In genomic region chr10:29824939-29825658, GRCm38 (mm10) we compare ENCODE assay signal across 27 mouse cellular contexts.
DNase-seq lines count a peak whose midpoint lies in the region; ATAC-seq and TF ChIP-seq lines count a peak whose summit lies in the region.
"Had no signal": no experiment of that assay in that cellular context is flagged by ENCODE, and none has a peak within 500 bp of the region (broad histone marks: within the 10 kb centered on the region; RNA-seq: fewer than 3 reads in every experiment).

No protein-coding gene starts in this region.

- no peaks in the 10 kb centered on the region for H3K36me3 ChIP-seq in lung, embryonic 16.5 days (ENCODE audit: control insufficient read depth, insufficient read depth, low read length)
- H3K36me3 ChIP-seq in forebrain, postnatal 0 days (ENCODE audit: insufficient read depth) = no peaks in the 10 kb centered on the region
- H3K36me3 ChIP-seq: embryonic facial prominence, embryonic 15.5 days; heart, embryonic 13.5 days; hindbrain, embryonic 12.5 days; kidney, embryonic 15.5 days; limb, embryonic 15.5 days; midbrain, embryonic 13.5 days; neural tube, embryonic 12.5 days had no signal

- no peaks in the 10 kb centered on the region for H3K27me3 ChIP-seq in lung, embryonic 16.5 days (ENCODE audit: control insufficient read depth, insufficient read depth, low read depth, low read length)
- H3K27me3 ChIP-seq in forebrain, postnatal 0 days (ENCODE audit: insufficient read depth, low read length) = no peaks in the 10 kb centered on the region
- H3K27me3 ChIP-seq: embryonic facial prominence, embryonic 15.5 days; heart, embryonic 13.5 days; hindbrain, embryonic 12.5 days; kidney, embryonic 15.5 days; limb, embryonic 15.5 days; midbrain, embryonic 13.5 days; neural tube, embryonic 12.5 days had no signal

- no peak for DNase-seq in frontal cortex, postnatal 25 days (ENCODE audit: low spot score in 2 of 2)
- DNase-seq in lung, adult 2 months = no peak
- peak; percentile 82 for DNase-seq in brain, embryonic 14.5 days (ENCODE audit: low read depth)
- peak; percentile 63 for DNase-seq in forebrain, postnatal 0 days
- DNase-seq in cerebellum, postnatal 4 days (ENCODE audit: low spot score in 2 of 2) = no peak
- no peak for DNase-seq in adipocyte (ENCODE audit: low spot score)
- DNase-seq: adrenal gland, postnatal 14 days; cerebellum, adult 11 months; cerebellum, postnatal 10 days; gastrocnemius, postnatal 36 days; heart, adult 2 months; heart, postnatal 14 days; kidney, adult 11 months; kidney, postnatal 4 days; lung, postnatal 10 days; thymus, postnatal 14 days had no signal

- H3K9ac ChIP-seq in lung, embryonic 16.5 days (ENCODE audit: low read length) = no peak overlapping the region
- no peak overlapping the region for H3K9ac ChIP-seq in forebrain, postnatal 0 days
- H3K9ac ChIP-seq: embryonic facial prominence, embryonic 15.5 days; heart, embryonic 13.5 days; hindbrain, embryonic 12.5 days; kidney, embryonic 15.5 days; limb, embryonic 15.5 days; liver, embryonic 14.5 days; midbrain, embryonic 13.5 days; neural tube, embryonic 12.5 days had no signal

- no peak overlapping the region for H3K4me2 ChIP-seq in lung, embryonic 16.5 days (ENCODE audit: low read depth, low read length)
- no peak overlapping the region for H3K4me2 ChIP-seq in forebrain, postnatal 0 days (ENCODE audit: low read depth)
- H3K4me2 ChIP-seq: embryonic facial prominence, embryonic 15.5 days; heart, embryonic 13.5 days; hindbrain, embryonic 12.5 days; kidney, embryonic 15.5 days; limb, embryonic 15.5 days; midbrain, embryonic 13.5 days; neural tube, embryonic 12.5 days had no signal

- peak; percentile 20; the same call in 1 of the 2 replicates for ATAC-seq in frontal cortex, adult (ENCODE audit: low TSS enrichment)
- peak; percentile 34; the same call in 1 of the 2 replicates for ATAC-seq in lung, embryonic 16.5 days (ENCODE audit: low read depth)
- ATAC-seq in forebrain, postnatal 0 days = peak; percentile 39; the same call in 1 of the 2 replicates
- ATAC-seq: activated CD4-positive, CD25-positive, alpha-beta regulatory T cell, adult 4 months; midbrain, embryonic 13.5 days had no signal

- no peaks in the 10 kb centered on the region; the same call in 1 of the 2 replicates for H3K4me1 ChIP-seq in lung, embryonic 16.5 days (replicated peaks; ENCODE audit: control insufficient read depth, insufficient read depth, low read length)
- no peaks in the 10 kb centered on the region for H3K4me1 ChIP-seq in lung, adult 2 months (ENCODE audit: control insufficient read depth, insufficient read depth, low read length)
- 0 out of 2 replicates have a peak, but pooled peaks cover 4% of the 10 kb centered on the region for H3K4me1 ChIP-seq in forebrain, postnatal 0 days (ENCODE audit: insufficient read depth)
- H3K4me1 ChIP-seq: embryonic facial prominence, embryonic 15.5 days; heart, embryonic 13.5 days; hindbrain, embryonic 12.5 days; kidney, embryonic 15.5 days; limb, embryonic 15.5 days; midbrain, embryonic 13.5 days; neural tube, embryonic 12.5 days had no signal

- no peak for TF ChIP-seq POLR2A in lung, adult 2 months (IDR thresholded peaks at IDR 0.05; ENCODE audit: borderline replicate concordance, extremely low read depth, low read depth, low read length)
- TF ChIP-seq POLR2A in brain, embryonic 14.5 days (IDR thresholded peaks at IDR 0.05; ENCODE audit: borderline replicate concordance, extremely low read depth, insufficient read depth, insufficient read length, poor library complexity, severe bottlenecking) = no peak

- H3K4me3 ChIP-seq in lung, embryonic 16.5 days (ENCODE audit: low read length) = no peak overlapping the region
- H3K4me3 ChIP-seq in lung, adult 2 months (replicated peaks; ENCODE audit: extremely low read depth, low read depth, low read length) = no peak overlapping the region
- H3K4me3 ChIP-seq in forebrain, postnatal 0 days (ENCODE audit: low read depth, low read length) = no peak overlapping the region
- H3K4me3 ChIP-seq: embryonic facial prominence, embryonic 15.5 days; heart, adult 2 months; heart, embryonic 13.5 days; hindbrain, embryonic 12.5 days; kidney, embryonic 15.5 days; limb, embryonic 15.5 days; midbrain, embryonic 13.5 days; neural tube, embryonic 12.5 days had no signal

- no peak for TF ChIP-seq CTCF in lung, adult 2 months (IDR thresholded peaks at IDR 0.05; ENCODE audit: insufficient read depth, low read length)
- no peak for TF ChIP-seq CTCF in brain, embryonic 14.5 days (IDR thresholded peaks at IDR 0.05; ENCODE audit: borderline replicate concordance, extremely low read depth, insufficient read depth, insufficient read length)
- TF ChIP-seq CTCF in forebrain, postnatal 0 days (IDR thresholded peaks at IDR 0.05; ENCODE audit: low read depth) = no peak

- H3K9me3 ChIP-seq in lung, embryonic 16.5 days (ENCODE audit: control insufficient read depth, low read length) = no peaks in the 10 kb centered on the region
- H3K9me3 ChIP-seq in forebrain, postnatal 0 days (ENCODE audit: low read length) = no peaks in the 10 kb centered on the region
- H3K9me3 ChIP-seq: embryonic facial prominence, embryonic 15.5 days; heart, embryonic 13.5 days; hindbrain, embryonic 12.5 days; kidney, embryonic 15.5 days; limb, embryonic 15.5 days; midbrain, embryonic 13.5 days; neural tube, embryonic 12.5 days had no signal

- WGBS in lung, embryonic 16.5 days = 41% methylated on average over 5 of the region's 5 CpGs
- 67% methylated on average over 5 of the region's 5 CpGs for WGBS in lung, adult 2 months
- 51% methylated on average over 5 of the region's 5 CpGs for WGBS in forebrain, postnatal 0 days

- no peak overlapping the region for H3K27ac ChIP-seq in lung, embryonic 16.5 days (ENCODE audit: low read length)
- H3K27ac ChIP-seq in forebrain, postnatal 0 days (ENCODE audit: low read depth, low read length) = 0 out of 2 replicates have a peak overlapping the region, but pooled peaks have one; percentile 22
- H3K27ac ChIP-seq: embryonic facial prominence, embryonic 15.5 days; heart, adult 2 months; heart, embryonic 13.5 days; hindbrain, embryonic 12.5 days; kidney, embryonic 15.5 days; limb, embryonic 15.5 days; liver, embryonic 14.5 days; midbrain, embryonic 13.5 days; neural tube, embryonic 12.5 days had no signal

Comparison
In these comparisons a context has a peak if more than half of its experiments do, and no peak if none do; other contexts are left out.
1. DNase-seq: peak in brain, embryonic 14.5 days (single experiment) and forebrain, postnatal 0 days (single experiment); none in frontal cortex, postnatal 25 days (0 of 2), lung, adult 2 months (single experiment), cerebellum, postnatal 4 days (0 of 2) and adipocyte (single experiment).
2. Peak in every context shown above with its lines, with median percentiles within 50 percentile points of each other: ATAC-seq.